Mouse (Mus musculus): ENCODE results near the gene Enc1. TPM values are rescaled to one million over a fixed set of nuclear protein-coding genes. Genes with fewer than 3 reads are reported as not detected.

Gene Enc1
- total and polyA plus RNA-seq, 3 experiments = 3.7 to 7.0 (median 6.4) TPM

GRCm38 (mm10) chr13:97235911-97236310 lies 5.0 kb upstream of the Enc1 start:
- peaks cover 0 to 12% of the 10 kb centered on the region in 2 experiments; a peak in 2 of 4 replicates for H3K4me1 ChIP-seq (ENCODE audit: control insufficient read depth in 1 of 2, insufficient read depth in 2 of 2)
- no peak overlapping the region for H3K27ac ChIP-seq (ENCODE audit: insufficient read depth, low read depth)
- no peak overlapping the region for H3K4me3 ChIP-seq (replicated peaks in 1 of 3; ENCODE audit: low read depth in 2 of 3, low read length in 2 of 3, poor library complexity in 1 of 3)
- H3K9me3 ChIP-seq (replicated peaks; ENCODE audit: low read length) = no peaks in the 10 kb centered on the region
- in situ Hi-C loops (cut with MboI; ENCODE audit: low pct_ligation_motif_present, low pct_unique_long_range_greater_than_20kb, low sequenced_read_pairs) (loop anchor here (10.0 kb wide), 1 partner anchor 369 kb away; no protein-coding TSS in a partner anchor), dilution Hi-C loops (cut with MboI; ENCODE audit: extremely low pct_ligation_motif_present, extremely low pct_unique_long_range_greater_than_20kb, low sequenced_read_pairs) (no loop called here)
- H3K4me2 ChIP-seq (ENCODE audit: insufficient read depth, low read depth, poor library complexity, severe bottlenecking) = no peak overlapping the region
- no peak for DNase-seq (ENCODE audit: extremely low read depth)
- TF ChIP-seq MAX (IDR thresholded peaks at IDR 0.05; ENCODE audit: low read length) (no peak), MYC (IDR thresholded peaks at IDR 0.05; ENCODE audit: low read depth, low read length) (no peak), RCOR1 (conservative IDR thresholded peaks at IDR 0.05; ENCODE audit: low read depth, low read length) (no peak), USF1 (IDR thresholded peaks at IDR 0.05; ENCODE audit: low read depth, low read length) (no peak), SIN3A (IDR thresholded peaks at IDR 0.05; ENCODE audit: low read length) (no peak), CHD2 (IDR thresholded peaks at IDR 0.05; ENCODE audit: low read length) (no peak), NRF1 (IDR thresholded peaks at IDR 0.05; ENCODE audit: low read depth, low read length) (no peak), TCF12 (IDR thresholded peaks at IDR 0.05; ENCODE audit: low read depth, low read length) (no peak), MAZ (IDR thresholded peaks at IDR 0.05; ENCODE audit: low read depth, low read length) (no peak), ZMIZ1 (IDR thresholded peaks at IDR 0.05; ENCODE audit: low read depth, low read length) (no peak), ETS1 (conservative IDR thresholded peaks at IDR 0.05; ENCODE audit: low read depth, low read length) (no peak), NELFE (IDR thresholded peaks at IDR 0.05; ENCODE audit: low read depth, low read length) (no peak), UBTF (IDR thresholded peaks at IDR 0.05; ENCODE audit: low read depth, low read length) (no peak)
- H3K27me3 ChIP-seq (replicated peaks) = no peaks in the 10 kb centered on the region
- no peak overlapping the region for H3K9ac ChIP-seq (ENCODE audit: insufficient read depth, low read depth)
- H3K36me3 ChIP-seq (replicated peaks in 1 of 2; ENCODE audit: control insufficient read depth in 1 of 2, insufficient read depth in 1 of 2, low read length in 1 of 2) = peaks cover 0 to 5% of the 10 kb centered on the region in 2 experiments
- no peaks in the 10 kb centered on the region for H3K79me2 ChIP-seq (replicated peaks; ENCODE audit: control insufficient read depth, extremely low read depth, insufficient read depth, poor library complexity, severe bottlenecking)

GRCm38 (mm10) chr13:97237700-97238099 lies 3.2 kb upstream of the Enc1 start:
- Histone ChIP-seq H3K4me1 (ENCODE audit: control insufficient read depth in 1 of 2, insufficient read depth in 2 of 2) (peaks cover 0 to 16% of the 10 kb centered on the region in 2 experiments; a peak in 2 of 4 replicates), H3K9me3 (replicated peaks; ENCODE audit: low read length) (no peaks in the 10 kb centered on the region), H3K9ac (ENCODE audit: insufficient read depth, low read depth) (no peak overlapping the region), H3K27ac (ENCODE audit: insufficient read depth, low read depth) (no peak overlapping the region), H3K36me3 (replicated peaks in 1 of 2; ENCODE audit: control insufficient read depth in 1 of 2, insufficient read depth in 1 of 2, low read length in 1 of 2) (no peaks in the 10 kb centered on the region), H3K4me2 (ENCODE audit: insufficient read depth, low read depth, poor library complexity, severe bottlenecking) (no peak overlapping the region), H3K79me2 (replicated peaks; ENCODE audit: control insufficient read depth, extremely low read depth, insufficient read depth, poor library complexity, severe bottlenecking) (no peaks in the 10 kb centered on the region), H3K27me3 (replicated peaks) (no peaks in the 10 kb centered on the region), H3K4me3 (replicated peaks in 1 of 3; ENCODE audit: low read depth in 2 of 3, low read length in 2 of 3, poor library complexity in 1 of 3) (no peak overlapping the region)
- dilution Hi-C loops (cut with MboI; ENCODE audit: extremely low pct_ligation_motif_present, extremely low pct_unique_long_range_greater_than_20kb, low sequenced_read_pairs) (no loop called here), in situ Hi-C loops (cut with MboI; ENCODE audit: low pct_ligation_motif_present, low pct_unique_long_range_greater_than_20kb, low sequenced_read_pairs) (loop anchor here (10.0 kb wide), 1 partner anchor 367 kb away; no protein-coding TSS in a partner anchor)
- TF ChIP-seq CHD1 (IDR thresholded peaks at IDR 0.05; ENCODE audit: low read depth, low read length) (no peak), EP300 (IDR thresholded peaks at IDR 0.05; ENCODE audit: low read length) (no peak), USF2 (conservative IDR thresholded peaks at IDR 0.05; ENCODE audit: low read depth, low read length) (no peak), ZNF384 (IDR thresholded peaks at IDR 0.05; ENCODE audit: low read depth, low read length) (no peak), SMC3 (IDR thresholded peaks at IDR 0.05; ENCODE audit: low read depth, low read length) (no peak), NELFE (IDR thresholded peaks at IDR 0.05; ENCODE audit: low read depth, low read length) (no peak), TCF12 (IDR thresholded peaks at IDR 0.05; ENCODE audit: low read depth, low read length) (no peak), E2F4 (IDR thresholded peaks at IDR 0.05; ENCODE audit: insufficient replicate concordance, low read depth, low read length) (no peak), JUND (conservative IDR thresholded peaks at IDR 0.05; ENCODE audit: low read depth, low read length) (no peak), CTCF (conservative IDR thresholded peaks at IDR 0.05 in 1 of 2, IDR thresholded peaks at IDR 0.05 in 1 of 2; ENCODE audit: low read depth in 2 of 2, low read length in 2 of 2) (no peak), GABPA (IDR thresholded peaks at IDR 0.05; ENCODE audit: insufficient replicate concordance, low read depth, low read length) (no peak)
- DNase-seq (ENCODE audit: extremely low read depth) = no peak

Measured in CH12.LX (cell line).